Mouse (Mus musculus) MEL (cell line): ENCODE data around the gene Rela.

Experiments used
- CTCF ChIP-seq, 3 experiments: IDR thresholded peaks in 2 of 3; conservative IDR thresholded peaks in 1 of 3; 2 replicates each; pipeline ENCODE4 v1.5.1; 2011 to 2012; ENCODE audit warnings: low read length in 3 of 3, low read depth in 2 of 3, mild to moderate bottlenecking in 2 of 3, improper control_type of control experiment in 1 of 3, inconsistent platforms in 1 of 3, mixed read lengths in 1 of 3, moderate library complexity in 1 of 3; ENCODE audit not compliant: control insufficient read depth in 1 of 3, insufficient read depth in 1 of 3, poor library complexity in 1 of 3, severe bottlenecking in 1 of 3
- NRF1 ChIP-seq: IDR thresholded peaks from 2 replicates; pipeline ENCODE4 v1.6.1; 2014; ENCODE audit warnings: low read depth, mild to moderate bottlenecking, inconsistent platforms, low read length, improper control_type of control experiment, moderate library complexity; ENCODE audit not compliant: poor library complexity, insufficient read depth, severe bottlenecking
- RAD21 ChIP-seq: IDR thresholded peaks from 2 replicates; pipeline ENCODE4 v1.6.1; 2011; ENCODE audit warnings: mild to moderate bottlenecking, low read depth, low read length, improper control_type of control experiment
- ZKSCAN1 ChIP-seq: IDR thresholded peaks from 2 replicates; pipeline ENCODE4 v1.6.1; 2012; ENCODE audit warnings: low read depth, mild to moderate bottlenecking, inconsistent platforms, low read length, improper control_type of control experiment, moderate library complexity

DNA sequence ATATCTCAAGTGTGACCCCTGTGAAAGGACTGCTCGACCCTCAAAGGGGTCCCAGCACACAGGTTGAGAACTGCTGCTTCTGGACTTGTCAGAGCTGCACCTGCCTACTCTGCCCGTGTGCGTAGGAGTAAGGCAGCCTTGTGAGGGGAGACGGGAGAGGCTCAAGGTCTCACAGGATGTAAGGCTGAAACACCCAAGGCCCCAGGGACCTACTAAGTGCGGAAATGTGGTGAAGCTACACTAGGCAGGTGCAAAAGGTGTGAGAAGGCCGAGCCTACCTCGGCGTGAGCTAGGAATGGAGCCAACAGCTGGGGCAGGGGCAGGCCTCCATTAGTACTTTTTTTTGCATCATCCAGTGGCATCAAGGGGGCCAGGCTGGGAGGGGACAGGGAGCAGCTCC lies 25.0 kb downstream of the Rela start:
- TF ChIP-seq CTCF (IDR thresholded peaks at IDR 0.05 in 2 of 3, conservative IDR thresholded peaks at IDR 0.05 in 1 of 3; ENCODE audit: control insufficient read depth in 1 of 3, insufficient read depth in 1 of 3, low read depth in 2 of 3, low read length in 3 of 3, poor library complexity in 1 of 3, severe bottlenecking in 1 of 3) (no peak), ZKSCAN1 (no peak), NRF1 (no peak), RAD21 (no peak)
